Mouse (Mus musculus): ENCODE results near the gene Zfp768.
A peak's percentile ranks its signal among the peaks of the same experiment; 100 is the strongest.
"Not testable (repeated sequence)": the region's sequence is repeated elsewhere in the genome, so short reads cannot be mapped to it uniquely, and the experiment has no call there.

Zfp768 gene

GRCm38 (mm10) chr7:127357871-127358270, 12.5 kb upstream of the Zfp768 start:
- DNase-seq (ENCODE audit: low spot score in 2 of 2) = no peak

- no peak for DNase-seq (ENCODE audit: low spot score in 2 of 2)
Observed at GRCm38 (mm10) chr7:127355796-127356195, 10.4 kb upstream of the Zfp768 start.

- DNase-seq (ENCODE audit: low spot score in 2 of 2) = no peak
Observed at GRCm38 (mm10) chr7:127351230-127352004, 6.0 kb upstream of the Zfp768 start.

- DNase-seq (ENCODE audit: low spot score in 2 of 2) = no peak
Observed at GRCm38 (mm10) chr7:127346676-127347075, 1.3 kb upstream of the Zfp768 start.

GRCm38 (mm10) chr7:127345092-127345491, 297 bp downstream of the Zfp768 start:
- DNase-seq (ENCODE audit: low spot score in 2 of 2) = no peak

- DNase-seq (ENCODE audit: low spot score in 2 of 2) = no peak
Observed at GRCm38 (mm10) chr7:127344371-127344770, 1.0 kb downstream of the Zfp768 start.

- DNase-seq (ENCODE audit: low spot score in 2 of 2) = no peak
Observed at GRCm38 (mm10) chr7:127343351-127344019, 1.9 kb downstream of the Zfp768 start.

GRCm38 (mm10) chr7:127342888-127343287, 2.5 kb downstream of the Zfp768 start:
- no peak for DNase-seq (ENCODE audit: low spot score in 2 of 2)

GRCm38 (mm10) chr7:127342332-127342731, 3.1 kb downstream of the Zfp768 start:
- no peak for DNase-seq (ENCODE audit: low spot score in 2 of 2)

- not testable (repeated sequence) for DNase-seq (ENCODE audit: low spot score in 2 of 2)
Observed at GRCm38 (mm10) chr7:127341861-127342260, 3.5 kb downstream of the Zfp768 start.

GRCm38 (mm10) chr7:127341356-127341755, 4.0 kb downstream of the Zfp768 start:
- DNase-seq (ENCODE audit: low spot score in 2 of 2) = no peak

- no peak for DNase-seq (ENCODE audit: low spot score in 2 of 2)
Observed at GRCm38 (mm10) chr7:127337636-127338035, 7.8 kb downstream of the Zfp768 start.

GRCm38 (mm10) chr7:127335604-127336003, 9.8 kb downstream of the Zfp768 start:
- no peak for DNase-seq (ENCODE audit: low spot score in 2 of 2)

- DNase-seq (ENCODE audit: low spot score in 2 of 2) = no peak
Observed at GRCm38 (mm10) chr7:127333240-127333639, 12.1 kb downstream of the Zfp768 start.

GRCm38 (mm10) chr7:127326685-127327084, 18.7 kb downstream of the Zfp768 start:
- DNase-seq (ENCODE audit: low spot score in 2 of 2) = peak in 1 of 2 experiments; percentile 55

- no peak for DNase-seq (ENCODE audit: low spot score in 2 of 2)
Observed at GRCm38 (mm10) chr7:127325550-127325949, 19.8 kb downstream of the Zfp768 start.

GRCm38 (mm10) chr7:127324944-127325343, 20.4 kb downstream of the Zfp768 start:
- no peak for DNase-seq (ENCODE audit: low spot score in 2 of 2)

- peak in 1 of 2 experiments; percentile 50 for DNase-seq (ENCODE audit: low spot score in 2 of 2)
Observed at GRCm38 (mm10) chr7:127322085-127322484, 23.3 kb downstream of the Zfp768 start.

GRCm38 (mm10) chr7:127321106-127321505, 24.3 kb downstream of the Zfp768 start:
- no peak for DNase-seq (ENCODE audit: low spot score in 2 of 2)

GRCm38 (mm10) chr7:127313912-127314311, 31.5 kb downstream of the Zfp768 start:
- DNase-seq (ENCODE audit: low spot score in 2 of 2) = no peak

- no peak for DNase-seq (ENCODE audit: low spot score in 2 of 2)
Observed at GRCm38 (mm10) chr7:127309951-127310350, 35.4 kb downstream of the Zfp768 start.

- DNase-seq (ENCODE audit: low spot score in 2 of 2) = peak in 1 of 2 experiments; percentile 62
Observed at GRCm38 (mm10) chr7:127308887-127309286, 36.5 kb downstream of the Zfp768 start.

- no peak for DNase-seq (ENCODE audit: low spot score in 2 of 2)
Observed at GRCm38 (mm10) chr7:127308431-127308830, 37.0 kb downstream of the Zfp768 start.

All from cerebellum, postnatal 4 days (tissue).